Mouse (Mus musculus) cerebellum, adult 2 months (tissue): ENCODE measurements around the gene Gm9508.

Source experiments
- CTCF ChIP-seq: fragments of 200-500 bp; IDR thresholded peaks from 2 replicates; pipeline ENCODE4 v1.5.1; 2011; ENCODE audit warnings: low read depth, mild to moderate bottlenecking, control low read depth, low read length, moderate library complexity, borderline replicate concordance; ENCODE audit not compliant: insufficient read depth
- POLR2A ChIP-seq: fragments of 200-500 bp; IDR thresholded peaks from 2 replicates; pipeline ENCODE4 v1.6.1; 2011; ENCODE audit warnings: low read length, control low read depth, borderline replicate concordance; ENCODE audit not compliant: insufficient read depth

DNA sequence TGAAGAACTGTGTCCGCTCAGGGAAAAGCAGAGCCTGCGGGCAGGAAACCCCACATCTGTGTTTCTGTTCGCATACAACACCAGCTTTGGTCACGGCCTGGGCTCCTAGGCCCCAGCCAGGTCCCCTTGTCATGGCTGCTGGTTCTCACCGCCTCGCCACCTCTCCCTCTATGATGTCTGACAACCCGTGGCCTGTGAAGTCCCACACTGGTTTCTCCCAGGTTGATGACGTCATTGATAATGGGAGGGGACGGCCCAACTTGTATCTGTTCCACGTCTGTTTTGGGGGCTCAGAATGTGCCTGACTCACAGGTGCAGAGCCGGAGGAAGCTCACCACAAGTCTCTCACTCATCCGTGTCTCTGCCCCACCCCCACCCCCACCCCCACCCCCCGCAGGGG, 23.3 kb downstream of the Gm9508 start:
- TF ChIP-seq POLR2A, result no peak
- no peak for TF ChIP-seq CTCF
